Mouse (Mus musculus): ENCODE data around the gene Gas2l1. TPM values are rescaled to one million over a fixed set of nuclear protein-coding genes. Genes with fewer than 3 reads are reported as not detected.
"Not testable (repeated sequence)": the region's sequence is repeated elsewhere in the genome, so short reads cannot be mapped to it uniquely, and the experiment has no call there.

Gas2l1 gene
- polyA plus RNA-seq, 1 experiment from 2014 or later, result 22.8 TPM

DNA sequence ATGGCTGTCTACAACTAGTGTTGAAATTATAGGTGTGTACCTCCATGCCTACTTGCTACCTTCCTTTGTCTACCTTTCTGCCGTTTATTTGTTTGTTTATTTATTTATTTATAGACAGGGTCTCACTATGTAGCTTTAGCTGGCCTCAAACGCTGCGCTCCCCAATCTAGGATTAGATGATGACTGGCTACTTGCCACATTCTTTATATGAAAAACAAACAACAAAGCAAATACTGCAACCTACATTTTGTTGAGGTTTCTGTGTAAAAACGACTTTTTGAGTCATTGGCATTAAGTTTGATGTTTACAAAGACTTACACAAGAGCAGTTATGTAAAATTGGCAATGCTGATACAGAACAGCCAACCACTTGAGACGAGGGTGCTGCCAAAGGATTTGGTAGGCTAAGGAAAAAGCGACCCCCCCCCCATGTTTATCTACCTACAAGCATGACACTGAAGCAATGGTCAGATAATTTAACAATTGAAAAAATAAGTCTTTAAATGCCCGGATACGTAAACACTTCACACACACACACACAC is 31.4 kb upstream of the Gas2l1 start:
- peaks cover 5% of the 10 kb centered on the region; the same call in 1 of the 2 replicates for H3K4me1 ChIP-seq (replicated peaks; ENCODE audit: control insufficient read depth, insufficient read depth, low read length)
- H3K4me2 ChIP-seq (replicated peaks; ENCODE audit: low read depth), result peak overlapping the region; percentile 81
- peak overlapping the region; percentile 98; the same call in 1 of the 2 replicates for H3K4me3 ChIP-seq (ENCODE audit: low read depth, low read length)
- H3K27ac ChIP-seq (ENCODE audit: low read depth, low read length), result no peak overlapping the region
- H3K9me3 ChIP-seq (ENCODE audit: control insufficient read depth), result no peaks in the 10 kb centered on the region
- H3K36me3 ChIP-seq (ENCODE audit: control insufficient read depth, insufficient read depth), result peaks cover 7% of the 10 kb centered on the region
- no peak for ATAC-seq
- WGBS, result 35% methylated on average over 8 of the region's 8 CpGs
- H3K27me3 ChIP-seq (replicated peaks; ENCODE audit: control insufficient read depth, insufficient read depth, low read length), result no peaks in the 10 kb centered on the region
- no peak for TF ChIP-seq CTCF (IDR thresholded peaks at IDR 0.05; ENCODE audit: low read depth)
- no peak overlapping the region for H3K9ac ChIP-seq (ENCODE audit: low read depth, low read length)

DNA sequence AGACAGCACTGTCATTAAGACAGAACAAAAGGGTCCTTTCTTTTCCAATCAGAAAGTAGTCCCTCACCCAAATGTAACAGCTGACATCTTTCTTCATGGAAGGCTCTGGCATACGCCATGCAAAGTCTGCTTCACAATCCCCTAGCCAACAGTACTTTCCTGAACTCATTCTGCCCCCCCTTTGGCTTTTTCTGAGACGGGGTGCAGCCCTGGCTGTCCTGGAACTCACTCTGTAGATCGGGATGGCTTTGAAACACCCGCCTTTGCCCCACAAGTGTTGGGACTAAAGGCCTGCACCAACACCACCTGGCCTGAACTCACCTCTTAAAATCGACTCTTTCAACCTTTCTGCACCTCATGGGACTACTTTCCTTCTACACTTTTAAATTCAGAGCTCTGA is 30.8 kb upstream of the Gas2l1 start:
- no peak for ATAC-seq
- H3K27ac ChIP-seq (ENCODE audit: low read depth, low read length), result no peak overlapping the region
- WGBS, result 61% methylated on average over 5 of the region's 5 CpGs
- no peak for TF ChIP-seq CTCF (IDR thresholded peaks at IDR 0.05; ENCODE audit: low read depth)
- no peak overlapping the region for H3K4me3 ChIP-seq (ENCODE audit: low read depth, low read length)
- peaks cover 13% of the 10 kb centered on the region for H3K36me3 ChIP-seq (ENCODE audit: control insufficient read depth, insufficient read depth)
- H3K4me2 ChIP-seq (replicated peaks; ENCODE audit: low read depth), result no peak overlapping the region
- no peaks in the 10 kb centered on the region for H3K27me3 ChIP-seq (replicated peaks; ENCODE audit: control insufficient read depth, insufficient read depth, low read length)
- no peaks in the 10 kb centered on the region for H3K9me3 ChIP-seq (ENCODE audit: control insufficient read depth)
- no peak overlapping the region for H3K9ac ChIP-seq (ENCODE audit: low read depth, low read length)
- peaks cover 5% of the 10 kb centered on the region; the same call in 1 of the 2 replicates for H3K4me1 ChIP-seq (replicated peaks; ENCODE audit: control insufficient read depth, insufficient read depth, low read length)

DNA sequence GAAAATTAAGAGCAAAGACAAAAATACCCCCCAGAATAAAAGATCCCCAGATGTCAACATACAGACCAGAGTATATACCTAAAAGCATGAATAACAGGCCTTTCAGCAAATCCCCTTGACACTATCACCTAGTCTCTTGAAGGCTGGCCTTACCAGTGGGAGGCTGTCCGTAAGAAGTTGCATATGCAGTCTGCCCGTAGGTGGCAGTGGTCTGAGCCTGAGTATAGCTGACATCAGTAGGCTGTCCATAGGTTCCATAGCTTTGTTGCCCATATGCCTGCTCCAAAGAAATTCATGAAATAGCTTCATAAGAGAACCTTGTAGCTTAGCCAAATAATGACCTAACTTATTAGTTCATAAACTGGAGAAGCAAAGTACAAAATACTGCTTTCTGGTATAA is 26.6 kb upstream of the Gas2l1 start:
- peaks cover 51% of the 10 kb centered on the region for H3K36me3 ChIP-seq (ENCODE audit: control insufficient read depth, insufficient read depth)
- no peaks in the 10 kb centered on the region for H3K9me3 ChIP-seq (ENCODE audit: control insufficient read depth)
- H3K4me3 ChIP-seq (ENCODE audit: low read depth, low read length), result no peak overlapping the region
- H3K4me2 ChIP-seq (replicated peaks; ENCODE audit: low read depth), result no peak overlapping the region
- no peaks in the 10 kb centered on the region for H3K4me1 ChIP-seq (replicated peaks; ENCODE audit: control insufficient read depth, insufficient read depth, low read length)
- peak; percentile 65 for TF ChIP-seq CTCF (IDR thresholded peaks at IDR 0.05; ENCODE audit: low read depth)
- H3K27ac ChIP-seq (ENCODE audit: low read depth, low read length), result no peak overlapping the region
- no peaks in the 10 kb centered on the region for H3K27me3 ChIP-seq (replicated peaks; ENCODE audit: control insufficient read depth, insufficient read depth, low read length)
- WGBS, result 25% methylated on average over 2 of the region's 2 CpGs
- no peak for ATAC-seq
- H3K9ac ChIP-seq (ENCODE audit: low read depth, low read length), result no peak overlapping the region

DNA sequence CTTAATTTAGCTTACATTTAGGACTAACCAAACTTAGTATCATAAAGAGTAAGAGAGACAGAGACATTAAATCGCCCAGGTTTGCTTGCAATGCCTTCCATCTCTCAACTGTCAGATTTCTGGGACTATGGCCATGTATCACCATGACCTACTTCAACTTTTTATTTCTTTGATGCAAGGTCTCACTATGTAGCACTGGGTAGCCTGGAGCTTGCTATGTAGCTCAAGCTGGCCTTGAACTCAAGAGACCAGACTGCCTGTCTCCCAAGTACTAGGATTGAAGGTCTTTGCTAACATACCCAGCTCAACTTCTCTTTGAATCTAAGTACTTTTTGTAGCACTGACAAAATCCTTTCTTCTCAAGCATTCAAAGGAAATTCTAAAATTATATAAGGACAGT is 24.0 kb upstream of the Gas2l1 start:
- TF ChIP-seq CTCF (IDR thresholded peaks at IDR 0.05; ENCODE audit: low read depth), result no peak
- Histone ChIP-seq H3K27me3 (replicated peaks; ENCODE audit: control insufficient read depth, insufficient read depth, low read length) (no peaks in the 10 kb centered on the region), H3K4me3 (ENCODE audit: low read depth, low read length) (no peak overlapping the region), H3K27ac (ENCODE audit: low read depth, low read length) (no peak overlapping the region), H3K9ac (ENCODE audit: low read depth, low read length) (no peak overlapping the region), H3K9me3 (ENCODE audit: control insufficient read depth) (no peaks in the 10 kb centered on the region), H3K4me1 (replicated peaks; ENCODE audit: control insufficient read depth, insufficient read depth, low read length) (no peaks in the 10 kb centered on the region), H3K4me2 (replicated peaks; ENCODE audit: low read depth) (no peak overlapping the region), H3K36me3 (ENCODE audit: control insufficient read depth, insufficient read depth) (peaks cover 76% of the 10 kb centered on the region)
- no peak for ATAC-seq
- WGBS, result 93% methylated on average over 1 of the region's 1 CpGs

DNA sequence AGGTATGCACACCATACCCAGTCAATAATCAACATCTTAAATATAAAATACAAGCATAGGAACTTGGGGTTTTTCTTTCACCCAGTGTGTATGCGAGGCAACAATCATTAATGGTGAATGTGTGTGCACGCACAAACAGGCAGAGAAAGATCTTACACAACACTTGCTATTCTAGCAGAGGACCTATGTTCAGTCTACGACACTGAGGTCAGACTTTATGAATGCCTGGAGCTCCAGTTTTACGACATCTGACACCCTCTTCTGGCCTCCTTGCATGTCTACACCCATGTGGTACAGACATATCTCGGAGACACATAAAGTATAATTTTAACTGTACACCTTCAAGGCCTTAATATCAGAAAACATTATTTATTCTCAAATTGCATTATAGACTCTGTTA is 11.7 kb upstream of the Gas2l1 start:
- not testable (repeated sequence) for H3K4me1 ChIP-seq (replicated peaks; ENCODE audit: control insufficient read depth, insufficient read depth, low read length); H3K4me2 ChIP-seq (replicated peaks; ENCODE audit: low read depth); H3K9ac ChIP-seq (ENCODE audit: low read depth, low read length); H3K27me3 ChIP-seq (replicated peaks; ENCODE audit: control insufficient read depth, insufficient read depth, low read length); H3K27ac ChIP-seq (ENCODE audit: low read depth, low read length); H3K9me3 ChIP-seq (ENCODE audit: control insufficient read depth); H3K4me3 ChIP-seq (ENCODE audit: low read depth, low read length)
- ATAC-seq, result peak; percentile 53
- 54% methylated on average over 4 of the region's 5 CpGs for WGBS
- H3K36me3 ChIP-seq (ENCODE audit: control insufficient read depth, insufficient read depth), result peaks cover 64% of the 10 kb centered on the region

DNA sequence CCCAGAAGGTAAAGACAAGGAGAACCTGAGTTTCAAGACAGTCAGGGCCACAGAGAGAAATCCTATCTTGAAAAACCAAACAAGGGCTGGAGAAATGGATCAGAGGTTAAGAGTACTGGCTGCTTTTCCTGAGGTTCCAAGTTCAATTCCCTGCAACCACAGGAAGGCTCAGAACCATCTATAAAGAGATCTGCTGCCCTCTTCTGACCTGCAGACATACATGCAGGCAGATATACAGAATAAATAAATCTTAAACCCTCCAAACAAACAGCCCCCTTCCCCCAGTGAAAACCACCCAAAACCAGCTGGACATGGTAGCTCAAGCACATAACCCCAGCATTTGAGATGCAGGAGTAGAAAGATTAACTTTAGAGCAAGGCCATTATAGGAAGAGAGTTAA is 10.6 kb upstream of the Gas2l1 start:
- Histone ChIP-seq H3K9ac (ENCODE audit: low read depth, low read length) (no peak overlapping the region), H3K27ac (ENCODE audit: low read depth, low read length) (no peak overlapping the region), H3K27me3 (replicated peaks; ENCODE audit: control insufficient read depth, insufficient read depth, low read length) (no peaks in the 10 kb centered on the region), H3K9me3 (ENCODE audit: control insufficient read depth) (no peaks in the 10 kb centered on the region), H3K4me2 (replicated peaks; ENCODE audit: low read depth) (no peak overlapping the region), H3K36me3 (ENCODE audit: control insufficient read depth, insufficient read depth) (peaks cover 74% of the 10 kb centered on the region), H3K4me3 (ENCODE audit: low read depth, low read length) (no peak overlapping the region), H3K4me1 (replicated peaks; ENCODE audit: control insufficient read depth, insufficient read depth, low read length) (no peaks in the 10 kb centered on the region)
- ATAC-seq, result no peak
- TF ChIP-seq CTCF (IDR thresholded peaks at IDR 0.05; ENCODE audit: low read depth), result peak; percentile 42

DNA sequence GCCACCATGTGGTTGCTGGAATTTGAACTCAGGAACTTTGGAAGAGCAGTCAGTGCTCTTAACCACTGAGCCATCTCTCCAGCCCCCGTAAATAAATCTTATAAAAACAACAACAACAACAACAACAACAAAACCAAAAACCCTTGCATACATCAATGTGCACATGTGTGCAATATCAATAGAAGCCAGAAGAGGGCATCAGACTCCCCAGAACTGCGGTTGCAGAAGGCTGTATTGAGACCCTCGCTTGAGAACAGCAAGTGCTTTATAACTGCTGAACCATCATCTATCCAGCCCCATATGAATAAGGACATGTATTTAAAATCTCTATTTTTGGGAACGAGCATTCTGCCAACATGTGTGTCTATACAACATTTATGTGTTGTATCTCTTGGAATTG is 9.8 kb upstream of the Gas2l1 start:
- H3K9ac ChIP-seq (ENCODE audit: low read depth, low read length), result no peak overlapping the region

More for the DNA sequence above, 9.8 kb upstream of the Gas2l1 start:
- Histone ChIP-seq H3K36me3 (ENCODE audit: control insufficient read depth, insufficient read depth) (peaks cover 75% of the 10 kb centered on the region), H3K4me2 (replicated peaks; ENCODE audit: low read depth) (no peak overlapping the region), H3K27me3 (replicated peaks; ENCODE audit: control insufficient read depth, insufficient read depth, low read length) (no peaks in the 10 kb centered on the region), H3K27ac (ENCODE audit: low read depth, low read length) (no peak overlapping the region), H3K4me1 (replicated peaks; ENCODE audit: control insufficient read depth, insufficient read depth, low read length) (no peaks in the 10 kb centered on the region), H3K9me3 (ENCODE audit: control insufficient read depth) (no peaks in the 10 kb centered on the region), H3K4me3 (ENCODE audit: low read depth, low read length) (no peak overlapping the region)
- peak; percentile 70 for TF ChIP-seq CTCF (IDR thresholded peaks at IDR 0.05; ENCODE audit: low read depth)
- 65% methylated on average over 4 of the region's 4 CpGs for WGBS
- ATAC-seq, result no peak
